Mouse (Mus musculus): ENCODE results near the gene Fzd9. TPM values are rescaled to one million over a fixed set of nuclear protein-coding genes. Genes with fewer than 3 reads are reported as not detected.
"Not testable (repeated sequence)": the region's sequence is repeated elsewhere in the genome, so short reads cannot be mapped to it uniquely, and the experiment has no call there.

The Fzd9 gene
- total RNA-seq, 2 experiments from 2014 or later = 11.7 to 12.1 TPM

DNA sequence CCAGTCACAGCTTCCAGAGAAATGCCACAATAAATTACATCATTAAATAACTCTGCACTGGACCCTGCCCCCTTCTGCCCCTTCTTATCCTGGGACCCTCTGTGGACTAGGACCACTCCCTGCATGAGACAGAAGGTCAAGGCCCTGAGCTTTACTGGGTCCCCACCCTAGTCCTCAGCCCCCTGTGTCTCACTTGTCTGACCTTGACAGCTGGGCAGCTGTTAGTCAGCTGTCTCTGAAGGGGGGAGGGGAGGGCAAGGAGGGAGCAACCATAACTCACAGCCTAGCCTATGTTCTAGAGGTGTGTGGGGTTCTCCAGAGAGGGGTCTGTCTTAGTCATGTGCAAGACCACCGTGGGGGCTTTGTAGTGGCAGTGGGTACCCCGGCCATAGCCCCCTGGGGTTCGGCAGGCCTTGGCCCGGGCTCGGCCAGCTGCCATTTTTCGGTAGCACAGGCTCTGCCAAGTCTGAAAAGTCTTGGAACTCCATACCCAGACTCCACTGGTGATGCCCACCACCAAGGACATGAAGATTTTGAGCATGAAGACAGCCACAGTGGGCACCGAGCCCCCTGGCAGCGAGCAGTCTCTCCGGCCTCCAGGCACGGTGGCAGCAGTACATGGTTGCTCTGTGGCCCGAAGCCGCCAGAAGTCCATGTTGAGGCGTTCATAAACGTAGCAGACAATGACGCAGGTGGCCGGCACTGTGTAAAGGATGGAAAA is 1.9 kb downstream of the Fzd9 start:
- DNase-seq (ENCODE audit: low spot score in 2 of 2) = peak in 1 of 2 experiments; percentile 38

GRCm38 (mm10) chr5:135247337-135247736 is 3.7 kb downstream of the Fzd9 start:
- no peak for DNase-seq (ENCODE audit: low spot score in 2 of 2)

GRCm38 (mm10) chr5:135246531-135246930 is 4.5 kb downstream of the Fzd9 start:
- no peak for DNase-seq (ENCODE audit: low spot score in 2 of 2)

GRCm38 (mm10) chr5:135243166-135243565 is 7.9 kb downstream of the Fzd9 start:
- no peak for DNase-seq (ENCODE audit: low spot score in 2 of 2)

DNA sequence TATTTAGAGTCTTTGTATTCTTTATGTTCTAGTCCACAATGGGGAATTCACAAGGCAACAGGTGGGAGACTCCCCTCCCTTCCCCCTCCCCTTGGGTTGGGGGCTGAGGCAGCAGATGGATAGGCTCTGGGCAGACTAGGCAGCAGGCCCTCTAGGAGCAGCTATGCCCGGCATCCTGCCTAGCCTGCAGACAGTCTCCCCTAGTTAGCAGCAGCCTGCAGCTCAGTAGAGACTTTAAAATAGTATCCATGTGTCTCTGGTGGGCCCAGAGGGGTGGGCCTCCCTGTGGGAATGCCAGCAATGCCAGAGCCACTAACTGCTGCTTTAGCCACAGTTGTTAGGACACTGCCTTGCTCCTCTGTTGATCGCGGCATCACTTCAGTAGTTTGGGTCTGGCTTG is 8.4 kb downstream of the Fzd9 start:
- DNase-seq (ENCODE audit: low spot score in 2 of 2) = peak; percentile 25 to 40

- no peak for DNase-seq (ENCODE audit: low spot score in 2 of 2)
Measured at GRCm38 (mm10) chr5:135242136-135242535, 8.9 kb downstream of the Fzd9 start.

GRCm38 (mm10) chr5:135241474-135241873 is 9.6 kb downstream of the Fzd9 start:
- DNase-seq (ENCODE audit: low spot score in 2 of 2) = no peak

GRCm38 (mm10) chr5:135238832-135239231 is 12.2 kb downstream of the Fzd9 start:
- DNase-seq (ENCODE audit: low spot score in 2 of 2) = no peak

DNA sequence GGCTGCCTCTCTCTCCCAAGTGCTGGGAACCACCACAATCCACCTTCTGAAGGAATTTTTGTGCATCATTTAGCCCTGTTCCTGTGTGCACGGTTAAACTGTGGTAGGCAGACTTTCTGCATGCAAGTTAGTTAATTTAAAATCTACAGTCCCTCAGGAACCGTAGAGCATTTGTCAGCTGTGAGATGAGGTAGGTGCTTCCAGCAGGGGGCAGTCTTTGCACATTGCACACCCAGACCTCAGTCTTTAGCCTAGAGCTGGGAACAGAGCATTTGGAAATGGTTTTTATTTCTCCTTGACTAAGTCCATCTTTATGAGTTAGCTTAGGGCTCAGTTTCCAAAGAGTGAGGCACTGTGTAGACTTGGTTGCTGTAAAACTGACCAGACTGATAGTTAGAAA is 14.5 kb downstream of the Fzd9 start:
- peak; percentile 76 to 81 for DNase-seq (ENCODE audit: low spot score in 2 of 2)

GRCm38 (mm10) chr5:135233166-135233920 is 17.7 kb downstream of the Fzd9 start:
- no peak for DNase-seq (ENCODE audit: low spot score in 2 of 2)

DNA sequence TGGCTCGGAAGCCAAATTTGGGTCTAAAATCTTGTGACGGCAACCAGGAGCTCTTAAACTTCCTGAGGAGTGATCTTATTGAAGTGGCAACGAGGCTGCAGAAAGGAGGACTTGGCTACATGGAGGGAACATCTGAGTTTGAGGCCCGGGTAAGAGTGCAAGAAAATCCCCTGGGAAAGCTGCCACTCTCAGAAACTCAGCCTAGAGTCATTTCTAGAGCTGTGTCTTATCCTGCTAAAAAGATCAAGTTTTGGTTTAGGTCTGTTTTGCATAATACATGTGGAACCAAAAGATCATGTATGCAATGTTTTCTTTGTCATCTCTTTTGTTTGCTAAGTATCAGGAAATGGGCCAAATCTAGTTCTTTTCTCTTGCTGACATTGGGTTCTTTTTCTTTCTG is 20.8 kb downstream of the Fzd9 start:
- DNase-seq (ENCODE audit: low spot score in 2 of 2) = no peak

DNA sequence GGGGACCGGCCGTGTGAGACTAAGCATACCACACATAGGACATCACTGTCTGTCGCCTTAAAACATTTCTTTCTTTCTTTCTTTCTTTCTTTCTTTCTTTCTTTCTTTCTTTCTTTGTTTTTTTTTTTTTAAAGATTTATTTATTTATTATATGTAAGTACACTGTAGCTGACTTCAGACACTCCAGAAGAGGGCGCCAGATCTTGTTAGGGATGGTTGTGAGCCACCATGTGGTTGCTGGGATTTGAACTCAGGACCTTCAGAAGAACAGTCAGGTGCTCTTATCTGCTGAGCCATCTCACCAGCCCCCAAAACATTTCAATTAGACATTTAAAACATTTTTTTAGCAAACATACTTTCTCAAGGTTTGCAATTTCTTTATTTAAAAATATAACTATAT is 25.2 kb downstream of the Fzd9 start:
- DNase-seq (ENCODE audit: low spot score in 2 of 2) = not testable (repeated sequence)

- DNase-seq (ENCODE audit: low spot score in 2 of 2) = no peak
Measured at GRCm38 (mm10) chr5:135224169-135224568, 26.9 kb downstream of the Fzd9 start.

- no peak for DNase-seq (ENCODE audit: low spot score in 2 of 2)
Measured at GRCm38 (mm10) chr5:135222066-135222465, 29.0 kb downstream of the Fzd9 start.

DNA sequence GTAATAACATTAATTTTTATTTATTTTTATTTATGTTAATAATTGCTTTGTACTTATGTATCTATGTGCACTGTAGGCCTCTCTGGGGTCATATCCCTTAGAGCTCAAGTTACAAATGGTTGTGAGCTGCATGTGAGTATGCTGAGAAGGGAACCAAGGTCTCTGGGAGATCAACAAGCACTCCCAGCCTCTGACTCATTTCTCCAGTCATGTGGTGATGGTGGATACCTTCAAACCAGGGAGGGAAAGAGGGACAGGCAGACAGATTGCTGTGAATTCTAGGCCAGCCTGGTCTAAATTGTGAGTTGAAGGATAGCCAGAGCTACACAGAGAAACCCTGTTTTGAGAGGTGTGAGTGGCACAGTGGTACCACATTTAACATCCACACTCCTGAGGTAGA is 30.1 kb downstream of the Fzd9 start:
- DNase-seq (ENCODE audit: low spot score in 2 of 2) = no peak

DNA sequence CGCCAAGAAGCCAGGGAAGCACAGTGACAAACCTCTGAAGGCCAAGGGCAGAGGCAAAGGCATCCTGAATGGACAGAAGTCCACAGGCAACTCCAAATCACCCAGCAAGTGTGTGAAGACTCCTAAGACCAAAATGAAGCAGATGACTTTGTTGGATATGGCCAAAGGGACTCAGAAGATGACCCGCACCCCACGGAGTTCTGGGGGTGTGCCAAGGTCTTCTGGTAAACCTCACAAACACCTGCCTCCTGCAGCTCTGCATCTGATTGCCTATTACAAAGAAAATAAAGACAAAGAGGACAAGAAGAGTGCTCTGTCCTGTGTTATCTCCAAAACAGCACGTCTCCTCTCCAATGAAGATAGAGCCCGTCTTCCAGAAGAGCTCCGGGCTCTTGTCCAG is 34.2 kb downstream of the Fzd9 start:
- DNase-seq (ENCODE audit: low spot score in 2 of 2) = no peak

DNA sequence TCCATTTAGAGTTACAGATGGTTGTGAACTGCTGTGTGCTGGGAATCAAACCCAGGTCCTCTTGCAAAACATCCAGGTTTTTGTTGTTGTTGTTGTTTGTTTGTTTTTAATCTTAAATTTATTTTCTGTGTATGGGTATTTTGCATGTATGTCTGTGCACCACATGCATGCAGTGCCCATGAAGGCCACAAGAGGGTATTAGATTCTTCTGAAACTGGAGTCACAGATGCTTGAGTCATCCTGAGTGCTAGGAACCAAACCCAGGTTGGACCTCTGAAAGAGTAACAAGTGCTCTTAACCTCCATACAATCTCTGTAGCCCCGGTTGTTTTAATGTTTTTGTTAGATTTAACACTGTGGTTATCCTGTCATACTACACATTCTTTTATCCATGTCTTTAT is 42.8 kb downstream of the Fzd9 start:
- DNase-seq (ENCODE audit: low spot score in 2 of 2) = no peak

- DNase-seq (ENCODE audit: low spot score in 2 of 2) = no peak
Measured at GRCm38 (mm10) chr5:135202763-135203162, 48.3 kb downstream of the Fzd9 start.

Small RNAs within 50 kb of the gene (microRNA-seq; reads per million reads assigned to microRNA genes)
- gene Gm25315 = 0 reads per million in 2 experiments

Other genes with a start within 250 kb of the Fzd9 start
- 10 to 100 TPM; 41.1 to 49.2 TPM for gene Abhd11, start 242.1 kb downstream of the Fzd9 start, total RNA-seq (2021)
- 100 to 1,000 TPM; 182 to 196 TPM for gene Stx1a, start 227.7 kb downstream of the Fzd9 start, total RNA-seq (2021)
- gene Dnajc30, start 187.0 kb downstream of the Fzd9 start, total RNA-seq (2021) = 10 to 100 TPM; 35.5 to 38.0 TPM
- gene Bud23, start 186.3 kb downstream of the Fzd9 start, total RNA-seq (2021) = 10 to 100 TPM; 49.8 to 54.7 TPM
- 10 to 100 TPM; 31.7 to 34.8 TPM for gene Vps37d, start 173.0 kb downstream of the Fzd9 start, total RNA-seq (2021)
- gene Mlxipl, start 161.3 kb downstream of the Fzd9 start, total RNA-seq (2021) = 1 to 10 TPM; 3.6 to 4.4 TPM
- gene Tbl2, start 101.6 kb downstream of the Fzd9 start, total RNA-seq (2021) = 10 to 100 TPM; 23.0 to 23.7 TPM
- 10 to 100 TPM; 27.7 to 29.8 TPM for gene Bcl7b, start 82.9 kb downstream of the Fzd9 start, total RNA-seq (2021)
- 10 to 100 TPM; 47.8 to 51.1 TPM for gene Baz1b, start 64.0 kb downstream of the Fzd9 start, total RNA-seq (2021)
- gene Fkbp6, start 98.8 kb upstream of the Fzd9 start, total RNA-seq (2021) = not detected
- under 1 TPM in 1 of 2 experiments, not detected in 1; 0.22 TPM for gene Trim50, start 102.1 kb upstream of the Fzd9 start, total RNA-seq (2021)
- gene Nsun5, start 118.7 kb upstream of the Fzd9 start, total RNA-seq (2021) = 10 to 100 TPM; 21.0 to 23.5 TPM
- 10 to 100 TPM; 39.9 to 43.9 TPM for gene Pom121, start 143.3 kb upstream of the Fzd9 start, total RNA-seq (2021)

All from layer of hippocampus, postnatal 10 days (tissue).